Mouse (Mus musculus) midbrain, embryonic 11.5 days (tissue): ENCODE data around the gene Armc5. TPM values are rescaled to one million over a fixed set of nuclear protein-coding genes. Genes with fewer than 3 reads are reported as not detected.

Experiments used
- ATAC-seq: fragments of 200-750 bp; cut with Nextera tagmentation; 2 replicates; pipeline ENCODE4 v1.8.0; 2017; ENCODE audit warnings: moderate TSS enrichment, moderate library complexity; ENCODE audit not compliant: low FRiP score
- DNase-seq: peaks from one replicate; pipeline ENCODE4 v3.0.0; 2015; ENCODE audit warnings: low spot score; ENCODE audit errors: missing footprints
- H3K27ac ChIP-seq: fragments of 300-500 bp; sonication (generic); 2 replicates; pipeline ENCODE4 v1.5.1; 2014; ENCODE audit warnings: low read depth, low read length
- H3K27me3 ChIP-seq: fragments of 300-500 bp; sonication (generic); 2 replicates; pipeline ENCODE4 v1.6.1; 2014; ENCODE audit warnings: mild to moderate bottlenecking, low read length, moderate library complexity, mixed read lengths; ENCODE audit not compliant: control insufficient read depth, insufficient read depth
- H3K36me3 ChIP-seq: fragments of 300-500 bp; sonication (generic); 2 replicates; pipeline ENCODE4 v1.6.1; 2014; ENCODE audit warnings: mild to moderate bottlenecking, low read length, moderate library complexity, mixed read lengths; ENCODE audit not compliant: control insufficient read depth, insufficient read depth
- H3K4me1 ChIP-seq: fragments of 300-500 bp; sonication (generic); 2 replicates; pipeline ENCODE4 v1.6.1; 2014; ENCODE audit warnings: low read length; ENCODE audit not compliant: control insufficient read depth, insufficient read depth
- H3K4me2 ChIP-seq: fragments of 300-500 bp; sonication (generic); 2 replicates; pipeline ENCODE4 v1.6.1; 2014; ENCODE audit warnings: mild to moderate bottlenecking, moderate library complexity
- H3K4me3 ChIP-seq: fragments of 300-500 bp; sonication (generic); 2 replicates; pipeline ENCODE4 v1.5.1; 2014; ENCODE audit warnings: low read depth, low read length
- H3K9ac ChIP-seq: fragments of 300-500 bp; sonication (generic); 2 replicates; pipeline ENCODE4 v1.6.1; 2014; ENCODE audit warnings: low read length
- H3K9me3 ChIP-seq: fragments of 300-500 bp; sonication (generic); 2 replicates; pipeline ENCODE4 v1.6.1; 2016; ENCODE audit warnings: low read length; ENCODE audit not compliant: control insufficient read depth
- whole genome bisulfite sequencing: fragments of 180-500 bp; shearing (Covaris S2); extraction: QIAGEN DNeasy Blood & Tissue Kit; methylation state at CpG from one replicate; pipeline ENCODE4 v1.1.7; 2014; 5-methylcytosine and 5-hydroxymethylcytosine counted together
- polyA plus RNA-seq: library from polyadenylated mRNA; unstranded; fragments of >200 nt; fragmentation: Nextera tagmentation; extraction: Ambion mirVana; gene quantifications from 2 replicates; pipeline ENCODE4 v1.2.1, GENCODE M21; 2014

The Armc5 gene
- polyA plus RNA-seq, 1 experiment from 2014 or later: 7.1 TPM

DNA sequence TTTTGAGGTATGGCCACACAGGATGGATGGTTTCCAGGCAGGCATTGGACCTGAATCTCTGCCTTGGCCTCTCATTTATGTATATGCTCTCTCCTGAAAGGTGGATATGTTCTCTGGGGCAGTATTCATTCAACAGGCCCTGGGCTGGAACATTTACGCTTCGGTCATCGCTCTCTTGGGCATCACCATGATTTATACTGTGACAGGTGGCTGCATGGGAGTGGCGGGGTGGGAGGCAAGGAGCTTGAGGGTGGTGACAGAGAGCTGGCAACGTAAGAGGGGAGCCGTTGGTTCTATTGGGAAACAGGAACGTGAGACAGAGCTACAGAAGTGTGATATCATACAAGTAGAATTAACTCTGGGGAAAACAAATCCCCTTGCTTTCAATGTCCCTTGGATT lies 30.7 kb downstream of the Armc5 start:
- DNase-seq (peak; percentile 47), ATAC-seq (no peak)
- H3K36me3 ChIP-seq: peaks cover 6% of the 10 kb centered on the region
- no peaks in the 10 kb centered on the region for H3K4me1 ChIP-seq
- H3K4me2 ChIP-seq: no peak overlapping the region
- H3K4me3 ChIP-seq: no peak overlapping the region
- H3K27me3 ChIP-seq: no peaks in the 10 kb centered on the region
- 88% methylated on average over 7 of the region's 7 CpGs for WGBS
- no peak overlapping the region for H3K9ac ChIP-seq
- no peaks in the 10 kb centered on the region for H3K9me3 ChIP-seq
- no peak overlapping the region for H3K27ac ChIP-seq

DNA sequence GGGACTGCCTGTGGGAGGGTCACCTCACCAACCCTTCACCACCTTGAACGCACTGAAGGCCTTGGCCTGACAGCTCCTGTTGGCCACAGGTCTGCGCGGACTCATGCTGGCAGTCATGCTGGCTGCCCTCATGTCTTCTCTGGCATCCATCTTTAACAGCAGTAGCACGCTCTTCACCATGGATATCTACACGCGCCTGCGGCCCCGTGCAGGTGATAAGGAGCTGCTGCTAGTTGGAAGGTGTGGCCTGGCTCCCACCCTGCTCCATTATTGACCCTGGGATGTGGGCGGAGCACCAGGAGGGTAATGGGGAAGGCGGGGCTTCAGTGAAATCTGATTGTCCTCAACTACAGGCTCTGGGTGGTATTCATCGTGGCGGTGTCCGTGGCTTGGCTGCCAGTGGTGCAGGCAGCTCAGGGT lies 33.3 kb downstream of the Armc5 start:
- Histone ChIP-seq H3K27ac (no peak overlapping the region), H3K27me3 (no peaks in the 10 kb centered on the region), H3K9ac (no peak overlapping the region), H3K4me1 (no peaks in the 10 kb centered on the region), H3K36me3 (peaks cover 6% of the 10 kb centered on the region), H3K4me3 (no peak overlapping the region), H3K9me3 (no peaks in the 10 kb centered on the region), H3K4me2 (no peak overlapping the region)
- peak; percentile 58; the same call in 1 of the 2 replicates for ATAC-seq
- 62% methylated on average over 13 of the region's 13 CpGs for WGBS
- DNase-seq: peak; percentile 79

- WGBS: 93% methylated on average over 9 of the region's 9 CpGs
- no peaks in the 10 kb centered on the region for H3K9me3 ChIP-seq
- no peak for ATAC-seq
Observed at GRCm38 (mm10) chr7:128271496-128271895, 34.4 kb downstream of the Armc5 start.

DNA sequence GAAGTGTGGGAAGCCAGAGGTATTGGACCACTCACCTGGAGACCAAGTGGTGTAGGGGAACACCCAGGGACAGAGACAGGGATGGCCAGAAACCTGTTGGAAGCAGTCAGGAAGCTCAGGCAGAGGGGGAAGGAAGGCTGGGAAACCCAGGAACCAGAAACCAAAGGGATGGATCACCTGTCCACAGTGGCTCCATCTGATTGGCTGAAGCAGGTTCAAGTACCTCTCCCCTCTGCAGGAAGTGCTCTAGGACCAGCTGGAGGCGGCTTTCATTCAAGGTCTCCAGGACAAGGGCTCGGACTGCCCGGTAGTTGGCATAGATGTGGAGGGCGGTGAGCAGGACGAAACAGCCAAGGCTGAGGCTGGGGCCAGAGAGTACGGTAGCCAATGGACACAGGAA lies 38.9 kb downstream of the Armc5 start:
- no peak for DNase-seq
- ATAC-seq: no peak
- H3K9ac ChIP-seq: no peak overlapping the region
- peaks cover 6% of the 10 kb centered on the region for H3K36me3 ChIP-seq
- H3K4me3 ChIP-seq: no peak overlapping the region
- H3K27ac ChIP-seq: no peak overlapping the region
- H3K4me1 ChIP-seq: peaks cover 5% of the 10 kb centered on the region; the same call in 1 of the 2 replicates
- peaks cover 7% of the 10 kb centered on the region; the same call in 1 of the 2 replicates for H3K27me3 ChIP-seq
- no peak overlapping the region for H3K4me2 ChIP-seq
- WGBS: 93% methylated on average over 6 of the region's 6 CpGs
- H3K9me3 ChIP-seq: no peaks in the 10 kb centered on the region

More at GRCm38 (mm10) chr7:128271496-128271895, 34.4 kb downstream of the Armc5 start:
- no peak for DNase-seq
- H3K9ac ChIP-seq: no peak overlapping the region
- no peaks in the 10 kb centered on the region for H3K4me1 ChIP-seq
- no peaks in the 10 kb centered on the region for H3K27me3 ChIP-seq
- H3K36me3 ChIP-seq: peaks cover 6% of the 10 kb centered on the region
- no peak overlapping the region for H3K27ac ChIP-seq
- no peak overlapping the region for H3K4me2 ChIP-seq
- no peak overlapping the region for H3K4me3 ChIP-seq

GRCm38 (mm10) chr7:128279750-128280149 lies 42.6 kb downstream of the Armc5 start:
- peaks cover 12% of the 10 kb centered on the region for H3K4me1 ChIP-seq
- ATAC-seq (no peak), DNase-seq (no peak)
- H3K9me3 ChIP-seq: no peaks in the 10 kb centered on the region
- no peak overlapping the region for H3K4me3 ChIP-seq
- 79% methylated on average over 4 of the region's 4 CpGs for WGBS
- no peak overlapping the region for H3K27ac ChIP-seq
- no peak overlapping the region for H3K4me2 ChIP-seq
- peaks cover 11% of the 10 kb centered on the region for H3K27me3 ChIP-seq
- H3K36me3 ChIP-seq: no peaks in the 10 kb centered on the region; the same call in 1 of the 2 replicates
- no peak overlapping the region for H3K9ac ChIP-seq

DNA sequence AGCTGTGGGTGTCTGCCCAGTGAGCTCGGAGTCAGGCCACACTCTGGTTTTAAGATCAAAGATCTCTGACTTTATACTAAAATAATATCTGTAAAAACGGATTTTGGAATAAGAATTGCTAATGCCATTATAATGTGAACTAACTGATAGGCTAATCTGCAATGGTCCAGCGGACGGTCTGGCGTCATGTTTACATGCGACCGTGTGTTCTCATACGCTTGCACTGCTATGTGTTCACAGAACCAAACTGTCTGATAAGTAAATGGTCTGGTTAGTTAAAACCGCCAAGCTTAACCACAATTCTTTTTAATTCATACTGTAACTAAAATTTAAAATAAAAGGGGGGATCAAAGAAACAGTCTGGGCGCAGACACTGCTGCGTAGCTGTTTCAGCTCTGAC lies 44.6 kb downstream of the Armc5 start:
- no peak overlapping the region for H3K4me2 ChIP-seq
- no peak overlapping the region for H3K4me3 ChIP-seq
- no peak overlapping the region for H3K27ac ChIP-seq
- H3K9ac ChIP-seq: no peak overlapping the region
- ATAC-seq: no peak
- no peaks in the 10 kb centered on the region for H3K9me3 ChIP-seq
- H3K4me1 ChIP-seq: peaks cover 12% of the 10 kb centered on the region
- DNase-seq: no peak
- no peaks in the 10 kb centered on the region for H3K36me3 ChIP-seq
- 74% methylated on average over 11 of the region's 11 CpGs for WGBS
- H3K27me3 ChIP-seq: peaks cover 13% of the 10 kb centered on the region

DNA sequence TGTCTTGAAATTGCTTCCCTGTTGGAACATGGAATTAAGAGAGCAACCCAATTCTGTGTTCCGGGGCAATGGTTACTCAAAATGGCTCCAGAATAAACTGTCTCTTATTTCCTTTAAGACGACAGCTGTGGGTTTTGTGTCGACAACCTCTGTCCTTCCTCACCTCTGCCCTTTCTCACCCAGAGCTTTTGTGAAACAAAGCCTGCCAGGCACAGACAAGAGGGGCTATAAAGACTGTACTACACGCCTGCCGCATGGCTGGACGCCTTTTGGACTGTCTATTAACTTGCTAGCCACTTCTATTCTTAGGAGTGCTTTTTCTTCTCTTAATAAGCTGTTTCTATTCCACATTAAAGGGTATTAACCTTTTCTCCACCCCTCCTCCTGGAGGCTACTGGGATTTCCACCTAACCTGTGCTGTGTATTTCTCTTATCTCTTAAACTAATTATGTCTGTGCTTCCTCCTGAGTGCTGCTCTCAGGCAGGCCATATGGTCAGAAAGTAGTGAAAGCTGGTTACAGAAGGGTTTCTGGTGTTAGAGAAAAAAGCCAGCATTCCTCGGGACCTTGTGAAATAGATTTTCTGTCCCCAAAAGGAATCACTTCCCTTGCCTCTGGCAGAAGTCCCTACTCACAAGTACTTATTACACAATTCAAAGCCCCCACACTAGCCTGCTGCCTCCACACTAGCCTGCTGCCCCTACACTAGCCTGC lies 45.5 kb downstream of the Armc5 start:
- Histone ChIP-seq H3K4me1 (peaks cover 10% of the 10 kb centered on the region), H3K4me3 (no peak overlapping the region), H3K27me3 (peaks cover 13% of the 10 kb centered on the region), H3K9me3 (no peaks in the 10 kb centered on the region), H3K27ac (peak overlapping the region; percentile 54; the same call in 1 of the 2 replicates), H3K36me3 (no peaks in the 10 kb centered on the region), H3K4me2 (no peak overlapping the region), H3K9ac (0 out of 2 replicates have a peak overlapping the region, but pooled peaks have one; percentile 30)
- 5% methylated on average over 7 of the region's 7 CpGs for WGBS
- ATAC-seq: 0 out of 2 replicates have a peak, but pooled peaks have one; percentile 46
- DNase-seq: peak; percentile 89

DNA sequence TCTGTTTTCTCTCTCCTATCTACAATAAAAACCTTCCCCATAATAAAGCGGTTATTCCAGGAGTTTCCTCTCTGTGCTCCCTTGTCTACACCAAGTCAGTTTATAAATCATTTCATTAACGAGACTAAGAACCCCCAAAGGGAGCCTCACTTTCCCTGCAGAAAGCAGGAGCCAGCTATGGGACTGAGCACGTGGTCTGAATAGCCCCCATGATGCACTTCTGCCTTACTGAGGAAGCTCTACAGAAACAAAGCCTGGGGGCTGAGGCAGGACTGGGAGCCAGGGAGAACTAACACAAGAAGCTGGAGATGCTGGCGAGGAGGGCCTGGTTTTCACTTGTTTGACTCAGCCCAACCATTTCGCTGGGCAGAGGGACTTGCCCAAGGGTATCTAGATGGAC lies 46.9 kb downstream of the Armc5 start:
- 56% methylated on average over 5 of the region's 5 CpGs for WGBS
- peaks cover 13% of the 10 kb centered on the region for H3K27me3 ChIP-seq
- H3K9me3 ChIP-seq: no peaks in the 10 kb centered on the region
- H3K4me3 ChIP-seq: no peak overlapping the region
- DNase-seq (no peak), ATAC-seq (no peak)
- H3K4me2 ChIP-seq: no peak overlapping the region
- H3K9ac ChIP-seq: no peak overlapping the region
- no peak overlapping the region for H3K27ac ChIP-seq
- peaks cover 16% of the 10 kb centered on the region for H3K4me1 ChIP-seq
- H3K36me3 ChIP-seq: no peaks in the 10 kb centered on the region

- Histone ChIP-seq H3K4me2 (no peak overlapping the region), H3K36me3 (no peaks in the 10 kb centered on the region), H3K27ac (no peak overlapping the region), H3K27me3 (peaks cover 11% of the 10 kb centered on the region), H3K4me3 (no peak overlapping the region), H3K9ac (no peak overlapping the region), H3K4me1 (peaks cover 17% of the 10 kb centered on the region), H3K9me3 (no peaks in the 10 kb centered on the region)
- ATAC-seq: no peak
- 90% methylated on average over 8 of the region's 8 CpGs for WGBS
- DNase-seq: no peak
Observed at GRCm38 (mm10) chr7:128285060-128285459, 47.9 kb downstream of the Armc5 start.
